Mouse (Mus musculus): ENCODE data around the gene Erp29. TPM values are rescaled to one million over a fixed set of nuclear protein-coding genes. Genes with fewer than 3 reads are reported as not detected.

The Erp29 gene
- total RNA-seq, 4 experiments from 2014 or later, result 62.1 to 66.1 (median 64.4) TPM

GRCm38 (mm10) chr5:121389691-121390090 lies 62.6 kb downstream of the Erp29 start:
- no peak for DNase-seq (ENCODE audit: low spot score)

- DNase-seq (ENCODE audit: low spot score), result no peak
Observed at GRCm38 (mm10) chr5:121389106-121389505, 63.2 kb downstream of the Erp29 start.

- DNase-seq (ENCODE audit: low spot score), result no peak
Observed at GRCm38 (mm10) chr5:121387126-121387525, 65.2 kb downstream of the Erp29 start.

GRCm38 (mm10) chr5:121386120-121386909 lies 66.0 kb downstream of the Erp29 start:
- no peak for DNase-seq (ENCODE audit: low spot score)

- peak; percentile 95 for DNase-seq (ENCODE audit: low spot score)
Observed at GRCm38 (mm10) chr5:121385461-121386119, 66.7 kb downstream of the Erp29 start, which contains the start of gene Trafd1. Trafd1 (minus strand) TSS chr5:121385632.

GRCm38 (mm10) chr5:121384757-121385460 lies 67.4 kb downstream of the Erp29 start:
- peak; percentile 71 for DNase-seq (ENCODE audit: low spot score)

GRCm38 (mm10) chr5:121383857-121384756 lies 68.2 kb downstream of the Erp29 start:
- no peak for DNase-seq (ENCODE audit: low spot score)

- no peak for DNase-seq (ENCODE audit: low spot score)
Observed at GRCm38 (mm10) chr5:121380692-121381091, 71.6 kb downstream of the Erp29 start.

GRCm38 (mm10) chr5:121378678-121379256 lies 73.5 kb downstream of the Erp29 start:
- DNase-seq (ENCODE audit: low spot score), result no peak

Other genes with a start within 250 kb of the Erp29 start
- gene Rpl6, start 248.0 kb downstream of the Erp29 start, total RNA-seq (2022), result 100 to 1,000 TPM; 525 to 697 (median 601) TPM
- gene Hectd4, start 232.3 kb downstream of the Erp29 start, total RNA-seq (2022), result 10 to 100 TPM; 22.8 to 26.9 (median 24.1) TPM
- gene Trafd1, start 66.9 kb downstream of the Erp29 start, total RNA-seq (2022), result 10 to 100 TPM; 52.5 to 62.3 (median 57.9) TPM
- gene Naa25, start 54.6 kb downstream of the Erp29 start, total RNA-seq (2022), result 10 to 100 TPM; 20.0 to 23.2 (median 20.6) TPM
- gene Tmem116, start 613 bp downstream of the Erp29 start, total RNA-seq (2022), result 10 to 100 TPM; 12.6 to 15.1 (median 13.4) TPM
- not detected for gene Adam1b, start 50.9 kb upstream of the Erp29 start, total RNA-seq (2022)
- 1 to 10 TPM; 1.6 to 3.1 (median 2.3) TPM for gene Adam1a, start 93.0 kb upstream of the Erp29 start, total RNA-seq (2022)
- not detected for gene Gm42878, start 93.0 kb upstream of the Erp29 start, total RNA-seq (2022)
- gene Mapkapk5, start 93.4 kb upstream of the Erp29 start, total RNA-seq (2022), result 100 to 1,000 TPM; 104 to 124 (median 121) TPM
- gene Aldh2, start 141.3 kb upstream of the Erp29 start, total RNA-seq (2022), result 100 to 1,000 TPM; 363 to 434 (median 401) TPM
- gene Acad12, start 166.4 kb upstream of the Erp29 start, total RNA-seq (2022), result 100 to 1,000 TPM in 2 of 4 experiments, 10 to 100 TPM in 2; 97.0 to 106 (median 99.0) TPM
- 10 to 100 TPM; 26.3 to 29.6 (median 26.9) TPM for gene Acad10, start 208.0 kb upstream of the Erp29 start, total RNA-seq (2022)
- 10 to 100 TPM; 26.0 to 30.9 (median 29.3) TPM for gene Brap, start 208.1 kb upstream of the Erp29 start, total RNA-seq (2022)

Measured in heart, adult 8-10 months (tissue).